Mouse (Mus musculus) liver, embryonic 11.5 days (tissue): ENCODE data around the gene Arhgef33. TPM values are rescaled to one million over a fixed set of nuclear protein-coding genes. Genes with fewer than 3 reads are reported as not detected.

Experiments
- ATAC-seq: fragments of 200-750 bp; cut with Nextera tagmentation; replicated peaks from 2 replicates; pipeline ENCODE4 v1.8.0; 2017; ENCODE audit warnings: moderate number of reproducible peaks, mild to moderate bottlenecking, moderate TSS enrichment, moderate library complexity; ENCODE audit not compliant: low FRiP score
- DNase-seq: peaks from one replicate; pipeline ENCODE4 v3.0.0-alpha.2; 2017; ENCODE audit warnings: low spot score
- H3K27ac ChIP-seq: fragments of 300-500 bp; sonication (generic); 2 replicates; pipeline ENCODE4 v1.5.1; 2014; ENCODE audit warnings: mild to moderate bottlenecking, low read depth, low read length, control low read depth
- H3K27me3 ChIP-seq: fragments of 300-500 bp; sonication (generic); replicated peaks from 2 replicates; pipeline ENCODE4 v1.6.1; 2014; ENCODE audit warnings: low read length, mixed read lengths; ENCODE audit not compliant: control insufficient read depth, insufficient read depth
- H3K36me3 ChIP-seq: fragments of 300-500 bp; sonication (generic); 2 replicates; pipeline ENCODE4 v1.6.1; 2014; ENCODE audit warnings: mild to moderate bottlenecking, low read length, moderate library complexity, mixed read lengths; ENCODE audit not compliant: control insufficient read depth, insufficient read depth
- H3K4me1 ChIP-seq: fragments of 300-500 bp; sonication (generic); replicated peaks from 2 replicates; pipeline ENCODE4 v1.6.1; 2014; ENCODE audit warnings: low read length, mixed read lengths; ENCODE audit not compliant: control insufficient read depth, insufficient read depth
- H3K4me2 ChIP-seq: fragments of 300-500 bp; sonication (generic); 2 replicates; pipeline ENCODE4 v1.6.1; 2014; ENCODE audit warnings: mild to moderate bottlenecking, control low read depth, moderate library complexity
- H3K4me3 ChIP-seq: fragments of 300-500 bp; sonication (generic); 2 replicates; pipeline ENCODE4 v1.5.1; 2014; ENCODE audit warnings: low read depth, low read length, control low read depth
- H3K9ac ChIP-seq: fragments of 300-500 bp; sonication (generic); 2 replicates; pipeline ENCODE4 v1.6.1; 2014; ENCODE audit warnings: low read depth, low read length, control low read depth
- H3K9me3 ChIP-seq: fragments of 300-500 bp; sonication (generic); 2 replicates; pipeline ENCODE4 v1.6.1; 2016; ENCODE audit warnings: low read length, inconsistent platforms, mixed read lengths; ENCODE audit not compliant: control insufficient read depth
- WGBS: fragments of 180-500 bp; shearing (Covaris S2); extraction: QIAGEN DNeasy Blood & Tissue Kit; methylation state at CpG from one replicate; pipeline ENCODE4 v1.1.7; 2014; 5-methylcytosine and 5-hydroxymethylcytosine counted together
- polyA plus RNA-seq: library from polyadenylated mRNA; unstranded; fragments of >200 nt; fragmentation: Nextera tagmentation; extraction: Ambion mirVana; gene quantifications from 2 replicates; pipeline ENCODE4 v1.2.1, GENCODE M21; 2014

The Arhgef33 gene
- polyA plus RNA-seq, 1 experiment from 2014 or later, result 0.49 TPM

DNA sequence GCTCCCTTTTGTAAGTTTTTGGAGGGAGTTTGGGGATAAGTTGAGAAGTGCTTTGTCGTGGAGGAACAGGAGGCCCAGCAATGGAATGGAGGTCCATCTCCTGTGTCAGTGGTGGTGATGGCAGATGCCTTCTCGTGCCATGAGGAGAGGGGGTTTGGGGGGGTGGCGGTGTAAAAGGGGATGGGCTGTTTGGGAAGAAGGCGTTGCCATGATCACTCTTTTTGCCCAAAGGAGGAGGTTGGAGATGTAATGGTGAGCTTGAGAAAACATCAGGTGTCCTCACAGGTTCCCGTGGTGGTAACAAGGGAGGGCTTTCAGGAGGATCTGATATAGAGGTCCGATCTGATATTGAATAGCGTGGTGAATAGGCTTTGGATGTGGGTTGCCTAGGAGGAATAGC is 91.0 kb downstream of the Arhgef33 start:
- Histone ChIP-seq H3K27ac (no peak overlapping the region), H3K9me3 (no peaks in the 10 kb centered on the region), H3K9ac (no peak overlapping the region), H3K27me3 (no peaks in the 10 kb centered on the region), H3K4me3 (no peak overlapping the region), H3K36me3 (peaks cover 7% of the 10 kb centered on the region), H3K4me2 (no peak overlapping the region), H3K4me1 (no peaks in the 10 kb centered on the region)
- WGBS, result 90% methylated on average over 7 of the region's 7 CpGs
- DNase-seq (no peak), ATAC-seq (no peak)

GRCm38 (mm10) chr17:80411182-80411581 is 104.0 kb downstream of the Arhgef33 start:
- peaks cover 22% of the 10 kb centered on the region for H3K36me3 ChIP-seq
- 76% methylated on average over 1 of the region's 1 CpGs for WGBS
- no peak overlapping the region for H3K9ac ChIP-seq
- DNase-seq (no peak), ATAC-seq (no peak)
- no peak overlapping the region for H3K4me2 ChIP-seq
- no peaks in the 10 kb centered on the region for H3K9me3 ChIP-seq
- no peak overlapping the region for H3K4me3 ChIP-seq
- no peaks in the 10 kb centered on the region for H3K27me3 ChIP-seq
- no peak overlapping the region for H3K27ac ChIP-seq
- H3K4me1 ChIP-seq, result no peaks in the 10 kb centered on the region

- Histone ChIP-seq H3K9me3 (no peaks in the 10 kb centered on the region), H3K27me3 (no peaks in the 10 kb centered on the region), H3K4me3 (no peak overlapping the region), H3K36me3 (peaks cover 29% of the 10 kb centered on the region), H3K27ac (no peak overlapping the region), H3K4me1 (no peaks in the 10 kb centered on the region), H3K9ac (no peak overlapping the region), H3K4me2 (no peak overlapping the region)
- DNase-seq, result no peak
- ATAC-seq, result no peak
- 75% methylated on average over 10 of the region's 10 CpGs for WGBS
These were observed 111.5 kb downstream of the Arhgef33 start for GRCm38 (mm10) chr17:80418572-80419210.

DNA sequence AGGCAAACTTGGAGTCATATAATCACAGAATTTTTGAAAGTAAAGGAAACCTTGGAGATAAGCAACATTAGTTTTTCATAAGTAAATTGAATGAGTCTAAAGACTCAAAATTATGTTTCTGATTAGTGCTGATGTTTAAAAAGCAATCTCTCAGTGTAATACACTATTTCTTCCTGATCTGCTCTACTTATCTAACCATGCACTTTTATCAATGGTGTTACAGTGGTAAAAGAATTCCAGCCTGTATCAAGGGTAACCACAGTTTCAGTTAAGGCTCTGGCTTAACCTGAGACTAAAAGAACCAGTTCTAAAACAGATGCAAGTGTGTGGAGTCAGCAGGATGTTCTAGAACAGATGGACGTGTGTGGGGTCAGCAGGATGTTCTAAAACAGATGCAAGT is 113.8 kb downstream of the Arhgef33 start:
- Histone ChIP-seq H3K36me3 (peaks cover 23% of the 10 kb centered on the region), H3K4me3 (no peak overlapping the region), H3K27me3 (no peaks in the 10 kb centered on the region), H3K27ac (no peak overlapping the region), H3K4me2 (no peak overlapping the region), H3K9ac (no peak overlapping the region), H3K4me1 (no peaks in the 10 kb centered on the region), H3K9me3 (no peaks in the 10 kb centered on the region)
- ATAC-seq, result no peak
- WGBS, result 89% methylated on average over 1 of the region's 1 CpGs
- DNase-seq, result no peak

- Histone ChIP-seq H3K4me2 (no peak overlapping the region), H3K27me3 (no peaks in the 10 kb centered on the region), H3K9ac (no peak overlapping the region), H3K9me3 (no peaks in the 10 kb centered on the region), H3K27ac (no peak overlapping the region), H3K4me3 (no peak overlapping the region), H3K4me1 (no peaks in the 10 kb centered on the region), H3K36me3 (peaks cover 10% of the 10 kb centered on the region)
- ATAC-seq, result no peak
- WGBS, result 89% methylated on average over 7 of the region's 7 CpGs
- DNase-seq, result no peak
These were observed 119.0 kb downstream of the Arhgef33 start for GRCm38 (mm10) chr17:80426171-80426570.

GRCm38 (mm10) chr17:80426901-80427300 is 119.7 kb downstream of the Arhgef33 start:
- peaks cover 10% of the 10 kb centered on the region for H3K36me3 ChIP-seq
- H3K9me3 ChIP-seq, result no peaks in the 10 kb centered on the region
- no peak overlapping the region for H3K9ac ChIP-seq
- no peak overlapping the region for H3K4me2 ChIP-seq
- H3K27ac ChIP-seq, result no peak overlapping the region
- H3K4me3 ChIP-seq, result no peak overlapping the region
- 88% methylated on average over 5 of the region's 5 CpGs for WGBS
- ATAC-seq, result no peak
- H3K27me3 ChIP-seq, result no peaks in the 10 kb centered on the region
- no peak for DNase-seq
- H3K4me1 ChIP-seq, result no peaks in the 10 kb centered on the region

- DNase-seq, result no peak
- Histone ChIP-seq H3K36me3 (peaks cover under 1% of the 10 kb centered on the region), H3K27ac (no peak overlapping the region), H3K4me1 (no peaks in the 10 kb centered on the region), H3K4me2 (no peak overlapping the region), H3K9ac (no peak overlapping the region), H3K9me3 (no peaks in the 10 kb centered on the region), H3K27me3 (no peaks in the 10 kb centered on the region), H3K4me3 (no peak overlapping the region)
- no peak for ATAC-seq
- 90% methylated on average over 2 of the region's 2 CpGs for WGBS
These were observed 120.8 kb downstream of the Arhgef33 start for GRCm38 (mm10) chr17:80427966-80428365.

DNA sequence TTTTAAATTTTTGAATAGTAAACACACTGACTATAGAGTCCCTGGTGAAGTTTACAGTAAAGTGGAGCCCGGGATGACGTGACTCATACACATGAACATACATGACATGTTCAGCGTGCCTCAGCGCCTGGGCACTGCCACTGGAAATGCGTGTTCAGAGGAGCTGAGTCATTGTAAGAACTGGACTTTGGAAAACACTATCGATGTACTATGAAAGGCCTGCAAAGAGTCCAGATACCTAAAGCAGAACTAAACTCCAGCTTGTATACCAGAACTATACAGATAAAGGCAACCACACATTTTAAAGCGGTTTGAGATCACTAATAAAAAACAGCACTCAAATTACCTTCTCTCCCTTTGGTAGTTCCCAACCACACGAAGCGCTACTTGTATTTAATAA is 124.8 kb downstream of the Arhgef33 start:
- ATAC-seq (no peak), DNase-seq (no peak)
- Histone ChIP-seq H3K9ac (no peak overlapping the region), H3K4me3 (no peak overlapping the region), H3K9me3 (no peaks in the 10 kb centered on the region), H3K27me3 (no peaks in the 10 kb centered on the region), H3K4me1 (no peaks in the 10 kb centered on the region), H3K4me2 (no peak overlapping the region), H3K27ac (no peak overlapping the region), H3K36me3 (peaks cover 7% of the 10 kb centered on the region; the same call in 1 of the 2 replicates)
- WGBS, result 92% methylated on average over 9 of the region's 9 CpGs

GRCm38 (mm10) chr17:80434430-80434829 is 127.2 kb downstream of the Arhgef33 start:
- Histone ChIP-seq H3K36me3 (peaks cover 9% of the 10 kb centered on the region; the same call in 1 of the 2 replicates), H3K4me1 (no peaks in the 10 kb centered on the region), H3K27ac (no peak overlapping the region), H3K9me3 (no peaks in the 10 kb centered on the region), H3K27me3 (no peaks in the 10 kb centered on the region), H3K4me3 (no peak overlapping the region), H3K9ac (no peak overlapping the region), H3K4me2 (no peak overlapping the region)
- WGBS, result 93% methylated on average over 3 of the region's 3 CpGs
- no peak for DNase-seq
- no peak for ATAC-seq
